Mouse (Mus musculus) cerebellum, postnatal 10 days (tissue): Measurements from ENCODE around the gene Fndc3b.

Source experiments
- DNase-seq, 2 experiments: peaks; one replicate each; pipeline ENCODE4 v3.0.0; 2021; ENCODE audit warnings: mixed read lengths in 2 of 2

Gene Fndc3b

GRCm38 (mm10) chr3:27550409-27550808 lies 160.7 kb downstream of the Fndc3b start:
- DNase-seq: no peak

- DNase-seq: no peak
Observed at GRCm38 (mm10) chr3:27545651-27546050, 165.5 kb downstream of the Fndc3b start.

- no peak for DNase-seq
Observed at GRCm38 (mm10) chr3:27544061-27544460, 167.0 kb downstream of the Fndc3b start.

- no peak for DNase-seq
Observed at GRCm38 (mm10) chr3:27541841-27542240, 169.3 kb downstream of the Fndc3b start.

GRCm38 (mm10) chr3:27541181-27541580 lies 169.9 kb downstream of the Fndc3b start:
- no peak for DNase-seq

GRCm38 (mm10) chr3:27534208-27534607 lies 176.9 kb downstream of the Fndc3b start:
- DNase-seq: no peak

- no peak for DNase-seq
Observed at GRCm38 (mm10) chr3:27533721-27534120, 177.4 kb downstream of the Fndc3b start.

- no peak for DNase-seq
Observed at GRCm38 (mm10) chr3:27531993-27532392, 179.1 kb downstream of the Fndc3b start.

GRCm38 (mm10) chr3:27530370-27530769 lies 180.7 kb downstream of the Fndc3b start:
- no peak for DNase-seq

GRCm38 (mm10) chr3:27529221-27530051 lies 181.7 kb downstream of the Fndc3b start:
- DNase-seq: no peak

GRCm38 (mm10) chr3:27526991-27527390 lies 184.1 kb downstream of the Fndc3b start:
- DNase-seq: no peak

- no peak for DNase-seq
Observed at GRCm38 (mm10) chr3:27523176-27523936, 187.8 kb downstream of the Fndc3b start.

GRCm38 (mm10) chr3:27520391-27520790 lies 190.7 kb downstream of the Fndc3b start:
- DNase-seq: no peak

- no peak for DNase-seq
Observed at GRCm38 (mm10) chr3:27519481-27519880, 191.6 kb downstream of the Fndc3b start.

- peak; percentile 15 to 23 for DNase-seq
Observed at GRCm38 (mm10) chr3:27518935-27519334, 192.2 kb downstream of the Fndc3b start.

- DNase-seq: no peak
Observed at GRCm38 (mm10) chr3:27516536-27516935, 194.6 kb downstream of the Fndc3b start.

- no peak for DNase-seq
Observed at GRCm38 (mm10) chr3:27511765-27512164, 199.3 kb downstream of the Fndc3b start.

GRCm38 (mm10) chr3:27506886-27507285 lies 204.2 kb downstream of the Fndc3b start:
- DNase-seq: no peak

- DNase-seq: peak; percentile 57 to 67
Observed at GRCm38 (mm10) chr3:27505582-27505981, 205.5 kb downstream of the Fndc3b start.

- DNase-seq: no peak
Observed at GRCm38 (mm10) chr3:27503279-27504038, 207.6 kb downstream of the Fndc3b start.

GRCm38 (mm10) chr3:27495296-27496073 lies 215.6 kb downstream of the Fndc3b start:
- no peak for DNase-seq

GRCm38 (mm10) chr3:27494698-27495097 lies 216.4 kb downstream of the Fndc3b start:
- peak in 1 of 2 experiments; percentile 39 for DNase-seq
